Mouse (Mus musculus) spleen, adult 2 months (tissue): ENCODE results near the gene Cckbr.

Experiments
- CTCF ChIP-seq: fragments of 200-500 bp; IDR thresholded peaks from 2 replicates; pipeline ENCODE4 v1.5.1; 2011; ENCODE audit warnings: mild to moderate bottlenecking, inconsistent platforms; ENCODE audit not compliant: insufficient read depth, insufficient read length, insufficient replicate concordance; ENCODE audit errors: extremely low read depth
- POLR2A ChIP-seq: fragments of 200-500 bp; IDR thresholded peaks from 2 replicates; pipeline ENCODE4 v1.6.1; 2011; ENCODE audit warnings: low read depth, low read length, inconsistent platforms

DNA sequence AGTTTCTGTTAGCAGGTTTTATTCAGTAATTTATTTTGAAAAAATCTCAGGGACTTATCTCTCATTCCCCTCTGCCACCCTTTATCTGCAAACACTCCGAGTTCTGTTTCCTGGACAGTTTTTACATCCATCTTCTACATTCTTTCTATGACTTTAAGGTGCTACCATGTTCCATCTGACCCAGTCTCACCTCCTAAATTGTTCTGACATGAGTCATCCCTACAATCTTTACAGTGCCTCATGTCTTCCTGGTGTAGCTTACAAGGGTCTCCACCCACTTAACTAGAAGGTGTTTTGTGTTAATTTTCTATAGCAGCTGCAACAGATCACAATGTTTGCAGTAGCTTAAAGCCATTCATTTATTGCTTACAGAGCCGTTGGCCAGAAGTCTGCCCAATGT is 4.6 kb upstream of the Cckbr start:
- TF ChIP-seq POLR2A (no peak), CTCF (no peak)
